Mouse (Mus musculus) stomach, postnatal 0 days (tissue): ENCODE data around the gene Fsip1.

ENCODE experiments used
- CTCF ChIP-seq: IDR thresholded peaks from 2 replicates; pipeline ENCODE4 v1.5.1; 2016; ENCODE audit warnings: antibody characterized with exemption, low read depth, mild to moderate bottlenecking, moderate library complexity
- EP300 ChIP-seq: optimal IDR thresholded peaks from 2 replicates; pipeline ENCODE3; 2016; ENCODE audit warnings: antibody characterized with exemption

DNA sequence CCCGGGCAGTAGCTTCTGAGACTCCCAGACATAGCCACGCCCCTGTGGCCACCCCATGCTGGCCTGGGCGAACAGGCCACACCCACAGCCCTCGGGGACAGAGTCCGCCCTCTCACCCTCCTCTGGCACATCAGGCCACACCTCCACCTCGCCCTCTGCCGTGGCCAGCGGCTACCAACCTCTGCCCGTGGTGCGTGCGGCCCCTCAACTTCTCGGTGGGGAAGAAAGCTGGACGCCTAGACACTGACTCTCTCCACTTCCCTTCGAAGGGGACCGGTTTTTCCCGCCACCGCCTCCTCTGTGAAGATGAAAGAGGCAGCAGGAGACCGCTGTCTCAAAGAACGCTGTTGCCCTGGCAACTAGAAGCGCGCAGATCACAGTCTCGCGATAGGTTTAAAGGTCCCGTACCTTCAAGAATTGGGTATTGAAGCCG, at the start of gene Fsip1:
- TF ChIP-seq EP300 (no peak), CTCF (peak; percentile 5; the same call in 1 of the 2 replicates)
